Mouse (Mus musculus): Measurements from ENCODE around the gene Prkcd. TPM values are rescaled to one million over a fixed set of nuclear protein-coding genes. Genes with fewer than 3 reads are reported as not detected.

The Prkcd gene
- polyA plus RNA-seq, 1 experiment from 2014 or later, result 23.6 TPM

GRCm38 (mm10) chr14:30630811-30631576, 5.0 kb upstream of the Prkcd start:
- no peak for DNase-seq (ENCODE audit: extremely low spot score, low spot score)
- Histone ChIP-seq H3K4me3 (no peak overlapping the region), H3K27ac (no peak overlapping the region), H3K36me3 (replicated peaks) (no peaks in the 10 kb centered on the region), H3K9me3 (no peaks in the 10 kb centered on the region), H3K27me3 (ENCODE audit: poor library complexity, severe bottlenecking) (peaks cover 16% of the 10 kb centered on the region), H3K4me1 (peaks cover 37% of the 10 kb centered on the region)
- 74% methylated on average over 5 of the region's 5 CpGs for WGBS

- Histone ChIP-seq H3K9me3 (no peaks in the 10 kb centered on the region), H3K4me3 (no peak overlapping the region), H3K36me3 (replicated peaks) (no peaks in the 10 kb centered on the region), H3K4me1 (peaks cover 48% of the 10 kb centered on the region), H3K27me3 (ENCODE audit: poor library complexity, severe bottlenecking) (peaks cover 26% of the 10 kb centered on the region), H3K27ac (no peak overlapping the region)
- no peak for DNase-seq (ENCODE audit: extremely low spot score, low spot score)
- WGBS, result 45% methylated on average over 4 of the region's 4 CpGs
Measured at GRCm38 (mm10) chr14:30629839-30630238, 3.8 kb upstream of the Prkcd start.

GRCm38 (mm10) chr14:30628235-30628634, 2.2 kb upstream of the Prkcd start:
- no peaks in the 10 kb centered on the region for H3K9me3 ChIP-seq
- peaks cover 41% of the 10 kb centered on the region for H3K27me3 ChIP-seq (ENCODE audit: poor library complexity, severe bottlenecking)
- no peaks in the 10 kb centered on the region for H3K36me3 ChIP-seq (replicated peaks)
- no peak for DNase-seq (ENCODE audit: extremely low spot score, low spot score)
- H3K27ac ChIP-seq, result no peak overlapping the region
- H3K4me3 ChIP-seq, result no peak overlapping the region
- 84% methylated on average over 5 of the region's 5 CpGs for WGBS
- H3K4me1 ChIP-seq, result peaks cover 62% of the 10 kb centered on the region

GRCm38 (mm10) chr14:30626756-30627742, 1.0 kb upstream of the Prkcd start:
- peak overlapping the region; percentile 58 for H3K4me3 ChIP-seq
- H3K4me1 ChIP-seq, result peaks cover 56% of the 10 kb centered on the region
- DNase-seq (ENCODE audit: extremely low spot score, low spot score), result no peak
- H3K9me3 ChIP-seq, result no peaks in the 10 kb centered on the region
- H3K27ac ChIP-seq, result peak overlapping the region; percentile 73
- H3K27me3 ChIP-seq (ENCODE audit: poor library complexity, severe bottlenecking), result peaks cover 41% of the 10 kb centered on the region
- no peaks in the 10 kb centered on the region for H3K36me3 ChIP-seq (replicated peaks)
- WGBS, result 65% methylated on average over 12 of the region's 12 CpGs

- DNase-seq (ENCODE audit: extremely low spot score, low spot score), result peak; percentile 48
- Histone ChIP-seq H3K9me3 (no peaks in the 10 kb centered on the region), H3K27me3 (ENCODE audit: poor library complexity, severe bottlenecking) (peaks cover 41% of the 10 kb centered on the region), H3K36me3 (replicated peaks) (no peaks in the 10 kb centered on the region), H3K4me3 (peak overlapping the region; percentile 58), H3K4me1 (peaks cover 45% of the 10 kb centered on the region), H3K27ac (peak overlapping the region; percentile 73)
- under 1% methylated on average over 39 of the region's 39 CpGs for WGBS
Measured at GRCm38 (mm10) chr14:30625131-30625807, 741 bp downstream of the Prkcd start.

- H3K9me3 ChIP-seq, result no peaks in the 10 kb centered on the region
- WGBS, result 66% methylated on average over 8 of the region's 8 CpGs
- no peak for DNase-seq (ENCODE audit: extremely low spot score, low spot score)
- H3K4me1 ChIP-seq, result peaks cover 39% of the 10 kb centered on the region
- H3K36me3 ChIP-seq (replicated peaks), result no peaks in the 10 kb centered on the region
- 0 out of 2 replicates have a peak overlapping the region, but pooled peaks have one; percentile 58 for H3K4me3 ChIP-seq
- no peak overlapping the region for H3K27ac ChIP-seq
- peaks cover 41% of the 10 kb centered on the region for H3K27me3 ChIP-seq (ENCODE audit: poor library complexity, severe bottlenecking)
Measured at GRCm38 (mm10) chr14:30624277-30624721, 1.7 kb downstream of the Prkcd start.

- H3K27me3 ChIP-seq (ENCODE audit: poor library complexity, severe bottlenecking), result peaks cover 40% of the 10 kb centered on the region
- no peak overlapping the region for H3K27ac ChIP-seq
- no peak for DNase-seq (ENCODE audit: extremely low spot score, low spot score)
- 92% methylated on average over 8 of the region's 8 CpGs for WGBS
- H3K4me3 ChIP-seq, result no peak overlapping the region
- H3K4me1 ChIP-seq, result peaks cover 38% of the 10 kb centered on the region
- no peaks in the 10 kb centered on the region for H3K9me3 ChIP-seq
- no peaks in the 10 kb centered on the region for H3K36me3 ChIP-seq (replicated peaks)
Measured at GRCm38 (mm10) chr14:30622556-30622955, 3.5 kb downstream of the Prkcd start.

- no peaks in the 10 kb centered on the region for H3K36me3 ChIP-seq (replicated peaks)
- DNase-seq (ENCODE audit: extremely low spot score, low spot score), result no peak
- peaks cover 38% of the 10 kb centered on the region for H3K4me1 ChIP-seq
- H3K27ac ChIP-seq, result no peak overlapping the region
- H3K27me3 ChIP-seq (ENCODE audit: poor library complexity, severe bottlenecking), result peaks cover 36% of the 10 kb centered on the region
- no peaks in the 10 kb centered on the region for H3K9me3 ChIP-seq
- WGBS, result 84% methylated on average over 7 of the region's 7 CpGs
- no peak overlapping the region for H3K4me3 ChIP-seq
Measured at GRCm38 (mm10) chr14:30622130-30622529, 3.9 kb downstream of the Prkcd start.

- no peaks in the 10 kb centered on the region for H3K36me3 ChIP-seq (replicated peaks)
- peaks cover 17% of the 10 kb centered on the region for H3K27me3 ChIP-seq (ENCODE audit: poor library complexity, severe bottlenecking)
- no peak overlapping the region for H3K4me3 ChIP-seq
- no peaks in the 10 kb centered on the region for H3K9me3 ChIP-seq
- 90% methylated on average over 7 of the region's 7 CpGs for WGBS
- H3K4me1 ChIP-seq, result peaks cover 23% of the 10 kb centered on the region
- DNase-seq (ENCODE audit: extremely low spot score, low spot score), result no peak
- H3K27ac ChIP-seq, result no peak overlapping the region
Measured at GRCm38 (mm10) chr14:30619982-30620578, 5.9 kb downstream of the Prkcd start.

GRCm38 (mm10) chr14:30618746-30619275, 7.2 kb downstream of the Prkcd start:
- no peak for DNase-seq (ENCODE audit: extremely low spot score, low spot score)
- H3K27me3 ChIP-seq (ENCODE audit: poor library complexity, severe bottlenecking), result peaks cover 4% of the 10 kb centered on the region; the same call in 1 of the 2 replicates
- no peaks in the 10 kb centered on the region for H3K36me3 ChIP-seq (replicated peaks)
- H3K27ac ChIP-seq, result no peak overlapping the region; the same call in 1 of the 2 replicates
- no peaks in the 10 kb centered on the region for H3K9me3 ChIP-seq
- H3K4me1 ChIP-seq, result peaks cover 11% of the 10 kb centered on the region
- no peak overlapping the region for H3K4me3 ChIP-seq
- WGBS, result 90% methylated on average over 2 of the region's 2 CpGs

- Histone ChIP-seq H3K27me3 (ENCODE audit: poor library complexity, severe bottlenecking) (no peaks in the 10 kb centered on the region), H3K36me3 (replicated peaks) (no peaks in the 10 kb centered on the region), H3K4me3 (no peak overlapping the region), H3K4me1 (peaks cover 15% of the 10 kb centered on the region), H3K27ac (no peak overlapping the region), H3K9me3 (no peaks in the 10 kb centered on the region)
- DNase-seq (ENCODE audit: extremely low spot score, low spot score), result no peak
- WGBS, result 71% methylated on average over 2 of the region's 2 CpGs
Measured at GRCm38 (mm10) chr14:30616751-30617150, 9.3 kb downstream of the Prkcd start.

Measured in forebrain, embryonic 10.5 days (tissue).